Mouse (Mus musculus) cortical plate, adult 2 months (tissue): ENCODE data around the gene Tbx3.

Source experiments
- CTCF ChIP-seq: fragments of 200-500 bp; IDR thresholded peaks from 2 replicates; pipeline ENCODE4 v1.5.1; 2011; ENCODE audit warnings: mild to moderate bottlenecking, control low read depth, low read length; ENCODE audit not compliant: insufficient read depth; ENCODE audit errors: extremely low read depth
- POLR2A ChIP-seq: fragments of 200-500 bp; IDR thresholded peaks from 2 replicates; pipeline ENCODE4 v1.6.1; 2011; ENCODE audit warnings: mild to moderate bottlenecking, low read length, control low read depth; ENCODE audit not compliant: insufficient read depth; ENCODE audit errors: extremely low read depth

DNA sequence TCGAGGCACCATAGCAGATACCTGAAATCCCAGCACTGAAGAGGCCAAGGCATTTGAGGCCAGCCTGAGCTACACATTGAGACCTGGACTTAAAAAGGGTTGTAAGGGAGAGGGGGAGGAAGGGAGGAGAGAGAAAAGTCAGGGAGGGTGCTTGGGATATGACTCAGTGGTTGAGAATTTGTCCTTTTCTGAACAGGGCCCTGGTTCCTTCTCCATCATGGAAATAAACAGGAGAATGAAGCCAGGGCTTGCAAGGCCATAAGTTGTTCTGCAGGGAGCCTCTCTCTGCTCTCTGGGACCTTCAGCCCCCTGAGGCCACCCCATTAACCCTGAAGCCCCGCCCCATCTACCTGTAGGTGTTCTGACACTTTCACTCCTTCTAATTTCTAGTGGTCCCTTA is 23.5 kb upstream of the Tbx3 start:
- TF ChIP-seq CTCF: no peak
- no peak for TF ChIP-seq POLR2A
